Mouse (Mus musculus): ENCODE measurements around the gene Sun5.

DNA sequence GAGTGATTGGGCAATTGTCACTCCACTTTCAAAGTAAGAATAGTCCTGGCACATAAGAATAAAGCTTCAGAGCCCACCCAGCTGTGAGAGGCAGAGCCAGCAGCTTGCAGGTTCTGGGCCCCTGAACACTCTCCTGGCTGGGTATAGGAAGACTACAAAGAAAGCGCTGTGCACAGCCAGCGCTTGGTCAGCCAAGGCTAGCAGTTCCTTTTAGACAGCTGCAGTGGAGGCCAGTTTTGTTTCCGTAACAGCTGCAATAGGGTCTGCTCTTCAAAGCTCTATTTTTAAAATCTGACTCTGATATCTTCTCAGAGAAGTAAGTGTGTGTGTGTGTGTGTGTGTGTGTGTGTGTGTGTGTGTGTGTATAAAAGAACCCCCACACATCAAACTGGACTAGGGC, 8.9 kb downstream of the Sun5 start:
- TF ChIP-seq CTCF (IDR thresholded peaks at IDR 0.05; ENCODE audit: borderline replicate concordance, control insufficient read depth, extremely low read depth, insufficient read depth, low read length, poor library complexity) (no peak), POLR2A (IDR thresholded peaks at IDR 0.05; ENCODE audit: control insufficient read depth, extremely low read depth, insufficient read depth, low read length, poor library complexity) (no peak)
